Mouse (Mus musculus): ENCODE measurements around the gene Sec24d. TPM values are rescaled to one million over a fixed set of nuclear protein-coding genes. Genes with fewer than 3 reads are reported as not detected.

Gene Sec24d
- 16.0 TPM for polyA plus RNA-seq (2017; shearing (Covaris generic))

DNA sequence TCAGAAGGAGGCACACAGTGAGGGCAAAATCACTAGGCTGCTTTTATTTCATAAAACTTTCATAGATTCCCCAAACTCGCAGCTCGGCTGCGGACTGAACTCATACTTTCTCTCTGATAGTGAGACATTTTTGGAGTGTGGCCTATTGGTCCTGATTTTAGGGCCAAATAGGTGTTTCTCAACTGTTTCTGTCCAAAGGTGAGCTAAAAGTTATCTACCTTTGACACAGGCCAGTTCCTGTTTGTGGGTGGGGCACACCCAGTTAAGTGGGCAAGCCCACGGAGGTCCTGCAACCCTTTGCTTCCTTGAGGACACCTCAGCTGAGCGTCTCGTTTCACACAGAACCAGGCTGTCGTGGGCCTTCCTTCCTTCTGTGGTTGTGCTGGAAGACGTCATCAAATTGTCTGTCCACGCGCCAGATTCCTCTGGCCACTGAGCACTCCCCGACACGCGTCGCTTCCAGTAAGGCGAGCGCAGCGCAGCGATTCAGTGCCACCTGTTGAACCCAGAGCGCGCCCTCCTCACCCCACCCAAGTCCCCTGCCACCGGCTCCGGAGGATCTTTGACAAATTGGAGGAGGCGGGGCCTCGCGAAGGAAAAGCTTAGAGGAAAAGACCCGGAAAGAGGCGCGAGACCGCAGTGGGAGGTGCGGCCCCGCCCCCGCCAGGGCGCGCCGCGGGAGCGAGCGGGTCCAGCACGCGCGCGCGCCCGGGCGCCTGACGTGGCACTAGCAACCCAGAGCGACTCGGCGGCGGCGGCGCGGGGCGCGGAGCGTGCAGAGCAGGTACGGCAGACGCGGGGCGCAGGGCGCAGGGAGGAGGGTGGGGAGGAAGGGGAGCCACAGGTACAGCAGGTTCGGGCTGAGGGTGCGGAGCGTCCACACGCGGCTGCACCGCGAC is at the start of gene Sec24d:
Gene Sec24d (plus strand): TSS at position 703 of the 899 bp plus-strand sequence.

DNA sequence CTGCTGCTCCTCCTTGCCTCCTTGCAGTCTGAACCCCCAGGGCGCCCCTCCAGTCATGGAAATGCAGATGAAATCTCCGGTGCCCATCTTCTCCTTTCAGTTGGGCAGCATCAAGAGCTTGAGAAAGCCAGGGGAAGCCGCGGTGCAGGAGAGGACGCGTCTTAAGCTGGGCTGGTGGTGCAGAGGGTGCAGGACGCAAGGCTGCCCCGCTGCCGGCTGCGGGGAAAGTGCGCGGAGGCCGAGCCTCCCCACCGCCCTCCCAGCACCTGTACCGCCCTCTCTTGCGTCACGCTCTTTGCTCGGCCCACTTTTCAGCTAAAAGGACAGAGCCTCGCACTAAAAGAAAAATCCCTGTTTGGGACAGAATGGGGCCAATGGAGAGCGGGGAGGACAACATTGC is 31.3 kb upstream of the Sec24d start, which contains the start of gene Synpo2:
Gene Synpo2 (minus strand): TSS at position 229 of the 400 bp plus-strand sequence.

DNA sequence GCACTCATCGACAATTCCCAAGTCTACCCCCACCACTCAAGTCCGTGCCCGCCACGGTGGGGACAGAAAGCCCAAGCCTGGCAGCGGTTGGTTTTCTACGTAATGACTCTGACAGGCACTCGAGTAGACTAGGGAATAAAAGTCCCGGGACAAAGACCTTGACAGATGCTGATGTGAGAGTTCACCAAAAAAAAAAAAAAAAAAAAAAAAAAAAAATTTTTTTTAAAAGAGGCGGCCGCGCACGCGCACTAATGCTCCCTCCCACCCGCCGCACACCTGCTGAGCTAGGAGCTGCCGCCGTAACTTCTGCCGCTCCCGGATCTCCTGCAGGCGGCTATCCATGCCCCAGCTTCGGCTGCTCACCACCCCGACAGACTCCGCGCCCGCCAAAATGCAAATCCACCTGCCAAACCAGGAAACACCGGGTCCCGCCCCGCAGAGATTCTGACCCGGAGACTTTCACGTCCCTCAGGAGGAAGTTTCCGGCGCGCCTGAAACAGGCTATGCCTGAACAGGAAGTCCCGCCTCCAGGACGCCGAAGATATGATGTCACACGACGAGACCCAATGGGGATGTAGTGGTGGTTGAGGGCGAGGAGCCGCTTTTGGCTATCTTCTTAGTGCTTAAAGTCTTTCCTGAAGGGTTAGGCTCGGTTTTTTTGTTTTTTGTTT is 118.4 kb downstream of the Sec24d start, which contains the start of gene Mettl14:
Gene Mettl14 (minus strand): TSS at position 623 of the 671 bp plus-strand sequence.

Other genes starting within 250 kb of the Sec24d start
- gene Myoz2, start 232.4 kb upstream of the Sec24d start, polyA plus RNA-seq (2017; shearing (Covaris generic)), result 0.12 TPM
- gene Synpo2, start 31.3 kb upstream of the Sec24d start, polyA plus RNA-seq (2017; shearing (Covaris generic)), result 0.04 TPM
- gene Mettl14, start 118.7 kb downstream of the Sec24d start, polyA plus RNA-seq (2017; shearing (Covaris generic)), result 20.7 TPM
- gene Prss12, start 179.5 kb downstream of the Sec24d start, polyA plus RNA-seq (2017; shearing (Covaris generic)), result 1.1 TPM

Data from CD4-positive, CD25-positive, alpha-beta regulatory T cell (primary cell).